Mouse (Mus musculus) cerebellum, adult 2 months (tissue): ENCODE measurements at regions not wholly inside any gene's neighbourhood (a gene's known extent, or its start where the extent isn't known, plus 50 kb on each side); places are given as distances from the start of the nearest gene placed in this dataset.

Experiments used
- CTCF ChIP-seq: fragments of 200-500 bp; IDR thresholded peaks from 2 replicates; pipeline ENCODE4 v1.5.1; 2011; ENCODE audit warnings: low read depth, mild to moderate bottlenecking, control low read depth, low read length, moderate library complexity, borderline replicate concordance; ENCODE audit not compliant: insufficient read depth
- POLR2A ChIP-seq: fragments of 200-500 bp; IDR thresholded peaks from 2 replicates; pipeline ENCODE4 v1.6.1; 2011; ENCODE audit warnings: low read length, control low read depth, borderline replicate concordance; ENCODE audit not compliant: insufficient read depth

DNA sequence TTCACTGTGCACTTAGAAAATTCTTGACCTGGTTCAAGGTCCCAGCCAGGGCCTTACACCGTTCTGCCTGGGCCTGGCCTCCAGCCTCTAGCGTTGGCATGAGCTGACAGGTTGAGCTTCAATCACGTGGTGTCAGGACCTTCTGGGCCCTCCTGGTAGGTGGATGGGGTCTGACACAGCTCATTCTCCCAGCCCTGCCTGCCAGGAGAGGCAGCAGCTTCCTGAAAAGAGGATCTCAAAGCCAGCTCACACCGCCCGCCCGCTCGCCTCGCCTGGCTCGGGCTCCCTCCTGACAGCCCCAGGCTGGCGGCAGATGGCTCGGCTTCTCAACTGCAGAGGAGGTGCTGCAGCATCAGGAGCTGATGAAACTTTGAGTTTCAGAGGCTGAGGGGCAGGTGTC, 63.4 kb upstream of the Zc3h12a start:
- TF ChIP-seq CTCF (no peak), POLR2A (no peak)
